Mouse (Mus musculus) forelimb bud, embryonic 11.5 days (tissue): ENCODE measurements at regions not wholly inside any gene's neighbourhood (a gene's known extent, or its start where the extent isn't known, plus 50 kb on each side); places are given as distances from the start of the nearest gene placed in this dataset.

Experiments used
- DNase-seq: peaks from one replicate; pipeline ENCODE4 v3.0.0-alpha.2; 2012; ENCODE audit warnings: low read depth, low spot score

- DNase-seq, result no peak
These were observed 1672.1 kb downstream of the 4930444P10Rik start for GRCm38 (mm10) chr1:14421030-14421429.

DNA sequence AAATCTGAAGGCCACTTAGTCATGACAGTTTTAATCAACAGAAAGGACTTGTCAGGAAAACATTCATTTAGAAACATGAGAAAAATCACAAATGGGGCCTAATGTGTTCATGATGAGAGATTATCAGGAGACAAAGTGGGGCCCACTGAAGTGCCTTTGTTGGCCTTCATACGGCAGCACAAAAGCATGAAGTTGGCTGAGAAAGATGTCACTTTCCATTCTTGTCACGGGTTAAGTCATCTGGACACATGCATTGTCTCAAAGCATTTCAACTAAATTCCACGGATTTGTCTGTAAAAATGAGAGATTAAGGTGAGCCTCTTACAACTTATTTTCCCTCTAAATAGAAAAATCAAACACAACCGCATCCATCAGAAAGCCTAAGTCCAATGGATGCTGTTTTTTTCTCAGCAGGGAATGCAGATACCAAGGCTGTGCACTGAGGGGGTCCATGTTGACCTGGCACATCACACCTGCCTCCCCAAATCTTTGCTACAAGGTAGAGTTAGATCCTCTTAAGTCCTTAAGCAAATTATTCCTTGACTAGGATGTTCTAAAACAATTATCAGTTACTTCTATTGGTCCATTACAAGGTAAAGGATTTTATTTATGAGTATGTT is 1679.2 kb downstream of the 4930444P10Rik start:
- no peak for DNase-seq

GRCm38 (mm10) chr1:14369957-14370833 is 1722.9 kb downstream of the 4930444P10Rik start:
- no peak for DNase-seq

- no peak for DNase-seq
These were observed 1733.0 kb downstream of the 4930444P10Rik start for GRCm38 (mm10) chr1:14359998-14360640.
